Mouse (Mus musculus): ENCODE measurements at regions not wholly inside any gene's neighbourhood (a gene's known extent, or its start where the extent isn't known, plus 50 kb on each side); places are given as distances from the start of the nearest gene placed in this dataset.
"Not testable (repeated sequence)": the region's sequence is repeated elsewhere in the genome, so short reads cannot be mapped to it uniquely, and the experiment has no call there.

DNA sequence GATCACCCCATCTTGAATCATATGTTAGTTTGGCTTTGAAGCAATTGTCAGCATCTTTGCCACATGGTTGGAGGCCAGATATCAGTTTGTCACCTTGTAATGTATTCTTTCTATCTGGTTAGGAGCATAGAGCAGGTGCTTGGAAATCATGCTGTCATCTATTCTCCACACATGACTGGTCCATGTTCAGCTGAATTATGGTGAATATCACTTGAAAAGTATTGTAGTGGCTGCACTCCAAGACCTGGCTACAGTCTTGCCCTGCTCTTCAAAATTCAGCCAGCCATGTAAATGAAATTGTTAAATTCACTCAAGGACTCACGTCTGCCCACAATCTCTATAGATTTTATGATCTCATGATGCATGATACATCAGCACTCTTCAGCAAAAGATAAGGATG, 384.2 kb upstream of the Nova1 start:
- Histone ChIP-seq H3K9me3 (ENCODE audit: control insufficient read depth, low read length) (no peaks in the 10 kb centered on the region), H3K4me3 (replicated peaks; ENCODE audit: low read length) (no peak overlapping the region), H3K4me1 (replicated peaks; ENCODE audit: control insufficient read depth, insufficient read depth, low read length) (no peaks in the 10 kb centered on the region), H3K27ac (ENCODE audit: low read length) (no peak overlapping the region), H3K4me2 (ENCODE audit: low read length) (no peak overlapping the region), H3K36me3 (ENCODE audit: control insufficient read depth, insufficient read depth) (no peaks in the 10 kb centered on the region), H3K27me3 (replicated peaks; ENCODE audit: control insufficient read depth, insufficient read depth, low read length) (no peaks in the 10 kb centered on the region), H3K9ac (replicated peaks; ENCODE audit: low read depth, low read length) (no peak overlapping the region)
- 67% methylated on average over 1 of the region's 1 CpGs for WGBS
- no peak for ATAC-seq

DNA sequence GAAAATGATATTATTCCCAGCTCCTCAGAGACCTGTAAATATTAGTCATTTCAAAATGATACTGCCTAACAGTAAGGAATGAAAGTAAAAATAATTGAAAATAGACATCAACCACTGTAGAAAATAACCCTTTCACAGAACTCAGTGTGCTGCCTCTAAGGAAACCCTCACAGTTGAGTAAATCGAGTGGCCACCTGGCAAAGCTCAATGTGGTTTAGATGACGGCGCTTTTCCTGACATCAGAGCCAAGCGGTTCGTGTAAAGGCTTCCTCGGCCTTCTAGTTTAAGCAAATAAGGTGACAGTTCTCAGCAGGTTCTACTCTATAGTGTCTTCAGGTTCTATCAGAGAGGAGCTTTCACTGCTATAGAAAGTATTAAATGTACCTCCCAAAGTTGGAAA, 379.9 kb upstream of the Nova1 start:
- no peaks in the 10 kb centered on the region for H3K36me3 ChIP-seq (ENCODE audit: control insufficient read depth, insufficient read depth)
- H3K27ac ChIP-seq (ENCODE audit: low read length) = no peak overlapping the region
- H3K9me3 ChIP-seq (ENCODE audit: control insufficient read depth, low read length) = no peaks in the 10 kb centered on the region
- no peak for ATAC-seq
- no peak overlapping the region for H3K4me3 ChIP-seq (replicated peaks; ENCODE audit: low read length)
- no peak overlapping the region for H3K9ac ChIP-seq (replicated peaks; ENCODE audit: low read depth, low read length)
- H3K27me3 ChIP-seq (replicated peaks; ENCODE audit: control insufficient read depth, insufficient read depth, low read length) = no peaks in the 10 kb centered on the region
- no peak overlapping the region for H3K4me2 ChIP-seq (ENCODE audit: low read length)
- 81% methylated on average over 6 of the region's 6 CpGs for WGBS
- H3K4me1 ChIP-seq (replicated peaks; ENCODE audit: control insufficient read depth, insufficient read depth, low read length) = no peaks in the 10 kb centered on the region

DNA sequence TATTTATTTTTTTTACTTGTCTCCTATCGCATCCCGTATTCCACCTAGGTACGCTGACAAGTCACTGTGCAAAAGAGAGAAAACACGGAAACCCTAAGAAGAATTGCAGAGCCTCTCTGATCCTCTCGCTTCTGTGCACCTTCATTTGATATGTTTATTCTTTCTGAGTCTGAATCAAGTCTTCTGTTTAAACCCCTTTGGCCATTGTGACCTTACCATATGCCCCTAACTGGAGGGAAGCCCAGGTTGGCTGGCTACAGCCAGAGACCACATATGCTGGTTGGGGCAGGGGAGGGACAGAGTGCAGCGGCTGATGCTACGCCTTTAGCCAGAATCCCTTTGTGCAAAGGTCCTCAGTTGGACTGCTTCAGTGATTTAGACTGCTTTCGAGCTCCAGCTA, 346.0 kb upstream of the Nova1 start:
- H3K9ac ChIP-seq (replicated peaks; ENCODE audit: low read depth, low read length) = no peak overlapping the region
- H3K4me3 ChIP-seq (replicated peaks; ENCODE audit: low read length) = peak overlapping the region; percentile 25

DNA sequence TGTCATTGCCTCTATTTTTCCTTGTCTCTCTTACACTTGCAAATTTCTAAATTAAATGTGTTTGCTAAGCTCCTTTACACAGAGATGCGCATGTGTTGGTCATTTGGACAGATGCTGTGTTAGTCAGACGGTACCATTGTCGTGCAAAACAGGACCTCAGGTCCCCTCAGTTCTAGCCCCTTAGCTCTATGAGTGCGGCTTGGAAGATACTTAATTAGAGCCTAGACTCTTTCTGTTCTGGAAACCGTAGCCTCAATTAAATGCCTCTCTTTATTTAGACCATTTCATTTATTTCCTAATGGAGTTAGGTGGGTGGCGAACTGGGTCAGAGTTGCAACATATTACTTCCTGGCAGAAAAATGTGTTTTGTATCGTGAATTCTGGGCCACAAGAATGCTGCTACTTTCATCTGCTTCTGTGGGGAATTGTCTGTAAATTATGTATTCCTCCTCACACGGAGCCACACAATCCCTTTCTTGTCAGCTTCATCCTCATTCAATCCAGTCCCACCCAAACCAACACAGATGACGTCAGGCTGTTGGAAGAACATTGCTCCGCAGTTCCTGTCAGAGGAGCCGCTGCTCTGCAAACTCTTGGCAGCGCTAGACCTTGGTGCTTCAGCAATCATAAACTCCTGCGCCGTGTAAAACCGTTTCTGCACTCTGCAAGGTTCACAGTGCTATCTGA, 345.4 kb upstream of the Nova1 start:
- WGBS = 4% methylated on average over 15 of the region's 15 CpGs
- H3K27me3 ChIP-seq (replicated peaks; ENCODE audit: control insufficient read depth, insufficient read depth, low read length) = peaks cover 8% of the 10 kb centered on the region
- H3K9ac ChIP-seq (replicated peaks; ENCODE audit: low read depth, low read length) = peak overlapping the region; percentile 1; the same call in 1 of the 2 replicates
- H3K36me3 ChIP-seq (ENCODE audit: control insufficient read depth, insufficient read depth) = no peaks in the 10 kb centered on the region
- H3K4me2 ChIP-seq (ENCODE audit: low read length) = peak overlapping the region; percentile 51
- peaks cover 23% of the 10 kb centered on the region for H3K4me1 ChIP-seq (replicated peaks; ENCODE audit: control insufficient read depth, insufficient read depth, low read length)
- peak; percentile 86 for ATAC-seq
- H3K27ac ChIP-seq (ENCODE audit: low read length) = peak overlapping the region; percentile 34; the same call in 1 of the 2 replicates
- H3K4me3 ChIP-seq (replicated peaks; ENCODE audit: low read length) = peak overlapping the region; percentile 25
- no peaks in the 10 kb centered on the region for H3K9me3 ChIP-seq (ENCODE audit: control insufficient read depth, low read length)

More for the DNA sequence above, 346.0 kb upstream of the Nova1 start:
- no peaks in the 10 kb centered on the region for H3K36me3 ChIP-seq (ENCODE audit: control insufficient read depth, insufficient read depth)
- H3K27me3 ChIP-seq (replicated peaks; ENCODE audit: control insufficient read depth, insufficient read depth, low read length) = peaks cover 8% of the 10 kb centered on the region
- peak overlapping the region; percentile 34; the same call in 1 of the 2 replicates for H3K27ac ChIP-seq (ENCODE audit: low read length)
- peak overlapping the region; percentile 51 for H3K4me2 ChIP-seq (ENCODE audit: low read length)
- H3K9me3 ChIP-seq (ENCODE audit: control insufficient read depth, low read length) = no peaks in the 10 kb centered on the region
- ATAC-seq = peak; percentile 46
- WGBS = 29% methylated on average over 8 of the region's 8 CpGs
- peaks cover 23% of the 10 kb centered on the region for H3K4me1 ChIP-seq (replicated peaks; ENCODE audit: control insufficient read depth, insufficient read depth, low read length)

DNA sequence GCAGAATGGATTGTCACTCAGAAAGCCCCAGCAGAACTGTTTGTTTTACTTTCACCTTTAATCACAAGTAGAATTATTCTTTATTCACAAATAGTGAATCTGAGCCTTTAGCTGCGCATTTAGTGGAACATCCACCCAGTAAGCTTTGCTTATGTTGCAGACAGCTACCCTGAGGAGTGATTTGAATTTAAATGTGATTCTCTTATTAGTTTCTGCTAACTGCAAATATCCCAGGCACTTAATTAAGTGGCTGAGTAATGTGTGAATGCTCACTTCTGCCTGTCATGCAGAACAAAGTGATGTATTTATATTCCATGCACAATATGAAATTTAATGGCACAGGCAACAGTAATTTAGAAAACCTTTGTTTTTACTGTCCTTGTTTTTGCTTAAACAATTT, 344.4 kb upstream of the Nova1 start:
- H3K4me1 ChIP-seq (replicated peaks; ENCODE audit: control insufficient read depth, insufficient read depth, low read length) = peaks cover 23% of the 10 kb centered on the region
- WGBS = 3% methylated on average over 1 of the region's 1 CpGs
- H3K27ac ChIP-seq (ENCODE audit: low read length) = peak overlapping the region; percentile 38; the same call in 1 of the 2 replicates
- peak; percentile 59 for ATAC-seq
- peaks cover 8% of the 10 kb centered on the region for H3K27me3 ChIP-seq (replicated peaks; ENCODE audit: control insufficient read depth, insufficient read depth, low read length)
- H3K4me2 ChIP-seq (ENCODE audit: low read length) = peak overlapping the region; percentile 34
- no peak overlapping the region for H3K4me3 ChIP-seq (replicated peaks; ENCODE audit: low read length)
- no peaks in the 10 kb centered on the region for H3K9me3 ChIP-seq (ENCODE audit: control insufficient read depth, low read length)
- H3K9ac ChIP-seq (replicated peaks; ENCODE audit: low read depth, low read length) = no peak overlapping the region
- H3K36me3 ChIP-seq (ENCODE audit: control insufficient read depth, insufficient read depth) = no peaks in the 10 kb centered on the region

DNA sequence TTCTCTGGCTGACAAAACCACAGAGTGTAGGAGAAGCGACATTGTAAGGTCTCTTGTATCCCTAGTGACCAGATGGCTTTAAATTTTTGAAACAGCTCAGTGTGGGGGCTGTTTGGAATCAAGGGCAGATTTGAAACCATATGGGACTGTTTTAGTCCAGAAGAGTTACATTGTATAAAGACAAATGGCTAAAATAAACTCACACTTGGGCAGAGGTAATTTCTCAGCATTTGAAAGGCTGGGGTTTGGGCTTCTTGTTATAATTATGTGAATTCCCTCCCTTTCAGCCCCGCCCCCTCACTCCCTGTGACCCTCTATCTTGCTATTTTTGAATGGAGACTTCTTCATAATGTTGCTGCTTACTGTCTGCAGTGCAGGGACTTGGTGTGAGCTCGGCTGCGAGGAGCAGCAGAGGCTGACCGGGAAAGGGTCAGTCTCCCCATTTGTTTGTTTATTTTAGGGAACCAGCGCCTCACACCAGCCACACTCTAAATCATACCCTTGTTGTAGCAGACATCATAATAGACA, 344.0 kb upstream of the Nova1 start:
- ATAC-seq = peak; percentile 61
- H3K4me3 ChIP-seq (replicated peaks; ENCODE audit: low read length) = 0 out of 2 replicates have a peak overlapping the region, but pooled peaks have one; percentile 6
- peak overlapping the region; percentile 34 for H3K4me2 ChIP-seq (ENCODE audit: low read length)
- H3K36me3 ChIP-seq (ENCODE audit: control insufficient read depth, insufficient read depth) = no peaks in the 10 kb centered on the region
- peaks cover 7% of the 10 kb centered on the region for H3K27me3 ChIP-seq (replicated peaks; ENCODE audit: control insufficient read depth, insufficient read depth, low read length)
- WGBS = 8% methylated on average over 6 of the region's 6 CpGs
- H3K9me3 ChIP-seq (ENCODE audit: control insufficient read depth, low read length) = no peaks in the 10 kb centered on the region
- peaks cover 23% of the 10 kb centered on the region for H3K4me1 ChIP-seq (replicated peaks; ENCODE audit: control insufficient read depth, insufficient read depth, low read length)
- H3K27ac ChIP-seq (ENCODE audit: low read length) = peak overlapping the region; percentile 38; the same call in 1 of the 2 replicates
- H3K9ac ChIP-seq (replicated peaks; ENCODE audit: low read depth, low read length) = no peak overlapping the region

DNA sequence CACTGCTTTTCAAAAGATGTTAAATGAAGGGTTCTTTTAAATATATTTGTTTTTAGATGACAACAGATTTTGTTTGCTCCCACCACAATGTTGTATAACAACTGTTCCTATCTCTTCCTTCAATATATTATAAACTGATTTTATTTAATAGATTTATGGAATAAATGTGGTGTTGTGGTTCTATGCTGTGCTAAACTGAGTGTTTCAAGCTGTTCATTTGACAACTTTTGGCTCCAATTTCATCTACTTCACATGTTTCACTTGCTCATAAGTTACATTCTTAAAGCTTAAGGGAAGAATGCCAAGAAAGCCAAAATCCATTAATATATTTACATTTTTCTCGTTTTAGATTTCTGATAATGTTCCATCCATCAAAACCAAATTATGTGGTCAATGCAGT, 341.9 kb upstream of the Nova1 start:
- WGBS = 69% methylated on average over 1 of the region's 1 CpGs
- no peaks in the 10 kb centered on the region for H3K36me3 ChIP-seq (ENCODE audit: control insufficient read depth, insufficient read depth)
- H3K4me1 ChIP-seq (replicated peaks; ENCODE audit: control insufficient read depth, insufficient read depth, low read length) = peaks cover 23% of the 10 kb centered on the region
- no peak overlapping the region for H3K27ac ChIP-seq (ENCODE audit: low read length)
- no peaks in the 10 kb centered on the region for H3K9me3 ChIP-seq (ENCODE audit: control insufficient read depth, low read length)
- no peak overlapping the region for H3K4me3 ChIP-seq (replicated peaks; ENCODE audit: low read length)
- no peak for ATAC-seq
- H3K9ac ChIP-seq (replicated peaks; ENCODE audit: low read depth, low read length) = no peak overlapping the region
- no peak overlapping the region for H3K4me2 ChIP-seq (ENCODE audit: low read length)
- H3K27me3 ChIP-seq (replicated peaks; ENCODE audit: control insufficient read depth, insufficient read depth, low read length) = peaks cover 5% of the 10 kb centered on the region

DNA sequence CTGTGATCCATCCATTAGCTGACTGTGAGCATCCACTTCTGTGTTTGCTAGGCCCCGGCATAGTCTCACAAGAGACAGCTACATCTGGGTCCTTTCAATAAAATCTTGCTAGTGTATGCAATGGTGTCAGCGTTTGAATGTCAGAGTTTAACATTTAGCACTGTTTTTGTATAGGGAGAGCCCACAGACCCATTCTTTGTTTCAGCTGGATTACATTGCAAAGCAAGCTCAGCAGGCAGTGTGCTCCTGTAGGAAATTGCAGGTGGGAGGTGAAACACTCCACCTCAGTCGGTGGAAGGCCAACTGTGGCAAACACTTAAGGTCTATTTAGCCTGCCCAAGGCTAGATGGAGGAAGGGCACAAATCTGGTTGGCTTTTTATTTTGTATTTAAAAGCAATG, 337.2 kb upstream of the Nova1 start:
- WGBS = 29% methylated on average over 3 of the region's 3 CpGs
- H3K27me3 ChIP-seq (replicated peaks; ENCODE audit: control insufficient read depth, insufficient read depth, low read length); H3K4me1 ChIP-seq (replicated peaks; ENCODE audit: control insufficient read depth, insufficient read depth, low read length); H3K9me3 ChIP-seq (ENCODE audit: control insufficient read depth, low read length); H3K4me3 ChIP-seq (replicated peaks; ENCODE audit: low read length); H3K4me2 ChIP-seq (ENCODE audit: low read length); H3K27ac ChIP-seq (ENCODE audit: low read length); ATAC-seq; H3K9ac ChIP-seq (replicated peaks; ENCODE audit: low read depth, low read length); H3K36me3 ChIP-seq (ENCODE audit: control insufficient read depth, insufficient read depth): not testable (repeated sequence)

DNA sequence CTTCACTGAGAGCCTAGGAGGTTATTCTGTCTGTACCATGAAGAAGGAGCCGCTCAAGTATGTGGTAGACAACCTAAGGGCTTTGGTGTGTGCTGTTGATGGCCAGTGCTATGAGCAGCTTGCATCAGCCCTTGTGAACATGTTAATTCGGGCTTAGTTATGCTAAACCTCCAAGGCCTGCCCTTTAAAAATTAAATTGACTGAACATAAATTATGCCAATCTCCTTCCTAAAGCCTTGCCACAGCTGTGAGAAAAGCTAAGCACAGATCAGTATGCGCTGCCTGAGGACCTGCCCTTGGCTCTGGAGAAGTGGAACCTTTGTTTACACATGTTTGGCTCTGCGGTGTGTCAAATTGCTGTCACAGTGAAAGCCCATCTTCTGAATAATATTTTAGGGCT, 321.9 kb upstream of the Nova1 start:
- Histone ChIP-seq H3K4me1 (replicated peaks; ENCODE audit: control insufficient read depth, insufficient read depth, low read length) (no peaks in the 10 kb centered on the region), H3K9me3 (ENCODE audit: control insufficient read depth, low read length) (no peaks in the 10 kb centered on the region), H3K9ac (replicated peaks; ENCODE audit: low read depth, low read length) (no peak overlapping the region), H3K27me3 (replicated peaks; ENCODE audit: control insufficient read depth, insufficient read depth, low read length) (no peaks in the 10 kb centered on the region), H3K36me3 (ENCODE audit: control insufficient read depth, insufficient read depth) (no peaks in the 10 kb centered on the region), H3K4me3 (replicated peaks; ENCODE audit: low read length) (no peak overlapping the region), H3K4me2 (ENCODE audit: low read length) (no peak overlapping the region), H3K27ac (ENCODE audit: low read length) (no peak overlapping the region)
- 39% methylated on average over 4 of the region's 4 CpGs for WGBS
- ATAC-seq = peak; percentile 89

All from forebrain, embryonic 16.5 days (tissue).